Mouse (Mus musculus) E14TG2a.4 (cell line): ENCODE measurements around the gene Slc2a9.

Experiments used
- CTCF ChIP-seq: conservative IDR thresholded peaks from 2 replicates; pipeline ENCODE4 v1.5.1; 2014; ENCODE audit warnings: low read length
- NANOG ChIP-seq: IDR thresholded peaks from 2 replicates; pipeline ENCODE4 v1.6.1; 2014; ENCODE audit warnings: borderline replicate concordance, low read length, mixed read lengths
- POU5F1 ChIP-seq: IDR thresholded peaks from 2 replicates; pipeline ENCODE4 v1.6.1; 2014; ENCODE audit warnings: low read length, borderline replicate concordance

DNA sequence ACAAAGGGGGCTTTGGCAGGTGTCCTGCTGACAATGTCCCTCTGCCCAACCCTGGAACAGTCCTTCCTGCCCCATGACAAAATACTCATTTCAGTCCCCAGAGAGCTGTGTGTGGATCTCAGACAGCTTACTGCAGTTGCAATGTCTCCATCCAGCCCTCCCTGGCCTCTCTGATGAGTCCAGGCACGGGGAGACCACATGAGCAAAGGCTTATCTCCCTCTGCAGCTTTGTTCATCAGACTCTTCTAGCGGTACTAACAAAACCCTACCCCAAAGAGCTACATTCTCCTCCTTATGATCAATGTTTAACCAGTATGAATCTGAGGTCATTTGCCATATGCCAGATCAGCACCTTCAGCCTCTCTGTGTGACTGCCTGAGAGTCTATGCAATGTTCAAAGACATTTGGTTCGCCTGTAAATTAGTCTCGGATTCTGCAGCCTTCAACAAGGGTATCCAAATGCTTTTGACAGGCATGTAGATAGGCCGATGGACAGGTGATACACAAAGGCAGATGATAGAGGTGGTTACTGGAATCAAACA, 36.3 kb downstream of the Slc2a9 start:
- no peak for TF ChIP-seq CTCF
- no peak for TF ChIP-seq NANOG
- no peak for TF ChIP-seq POU5F1
